Mouse (Mus musculus): Measurements from ENCODE around the gene Swt1.

Swt1 gene

DNA sequence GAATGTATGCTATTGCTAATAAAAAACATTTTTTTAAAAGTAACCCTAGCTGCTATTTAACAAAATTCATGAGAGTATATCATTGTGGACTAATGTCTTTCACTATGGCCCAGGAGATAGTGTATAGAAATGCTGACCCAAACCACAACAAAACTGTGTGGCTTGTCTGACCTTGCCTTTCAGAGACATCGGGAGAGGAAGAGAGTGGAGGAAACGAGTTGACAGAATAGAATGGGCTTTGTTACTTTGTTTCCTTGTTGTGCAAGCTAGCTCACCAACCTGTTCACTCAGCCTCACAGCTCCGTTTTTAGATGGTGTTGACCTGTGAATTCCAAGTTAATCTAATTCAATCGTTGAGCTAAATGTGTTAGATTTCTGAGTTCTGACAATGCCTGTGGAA is 107.8 kb downstream of the Swt1 start:
- no peak for DNase-seq (ENCODE audit: extremely low read depth, low read depth, low spot score)

DNA sequence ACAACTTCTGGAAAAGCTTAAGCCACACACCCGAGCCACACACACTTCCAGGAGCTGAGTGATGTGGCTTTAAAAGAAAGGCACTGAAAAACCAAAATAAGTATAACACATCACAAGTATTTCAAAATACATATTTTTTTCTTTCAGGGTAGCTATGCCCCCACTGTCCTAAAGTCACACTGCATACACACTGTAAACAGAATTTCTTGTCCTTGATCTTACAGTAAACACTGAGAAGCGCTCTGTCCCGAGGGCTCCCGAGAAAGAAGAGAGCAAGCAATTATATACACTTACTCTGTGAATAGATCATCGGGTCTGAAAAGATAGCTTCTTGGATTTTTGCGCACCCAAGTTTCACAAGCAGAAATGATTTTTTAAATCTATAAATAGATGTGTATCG is 109.0 kb downstream of the Swt1 start:
- no peak for DNase-seq (ENCODE audit: extremely low read depth, low read depth, low spot score)
